In the genomic region with DNA sequence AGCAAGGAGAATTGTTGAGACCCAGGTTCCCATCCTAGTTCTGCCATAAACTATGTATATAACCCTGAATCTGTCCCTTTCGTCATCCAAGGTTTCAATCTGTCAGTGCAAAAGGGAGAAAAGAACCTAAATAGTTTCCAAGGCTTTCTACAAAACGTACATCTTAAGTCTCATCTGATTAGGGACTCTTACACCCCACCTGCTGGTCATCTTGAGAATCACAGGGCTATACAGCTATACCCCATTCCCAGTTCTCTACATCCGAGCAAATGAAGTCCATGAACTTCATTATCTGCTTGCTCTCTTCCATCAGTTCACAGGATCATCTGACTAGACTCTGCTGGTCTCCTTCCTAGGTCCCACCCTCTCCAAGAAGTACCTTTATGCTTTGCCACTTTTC, we compare ENCODE assay signal across 9 mouse cellular contexts. TPM values are rescaled to one million over a fixed set of nuclear protein-coding genes. Genes with fewer than 3 reads are reported as not detected.
DNase-seq lines count a peak whose midpoint lies in the region; ATAC-seq and TF ChIP-seq lines count a peak whose summit lies in the region.
"Had no signal": no experiment of that assay in that cellular context is flagged by ENCODE, and none has a peak within 500 bp of the region (broad histone marks: within the 10 kb centered on the region; RNA-seq: fewer than 3 reads in every experiment).

No protein-coding gene starts in this region.

- no peaks in the 10 kb centered on the region for H3K27me3 ChIP-seq in forebrain, embryonic 11.5 days (ENCODE audit: control insufficient read depth, insufficient read depth, low read length)
- H3K27me3 ChIP-seq in forebrain, embryonic 10.5 days (ENCODE audit: poor library complexity, severe bottlenecking), result no peaks in the 10 kb centered on the region
- no peaks in the 10 kb centered on the region for H3K27me3 ChIP-seq in liver, embryonic 12.5 days (replicated peaks)
- H3K27me3 ChIP-seq: stomach, embryonic 15.5 days had no signal

- TF ChIP-seq CTCF in brain, embryonic 14.5 days (IDR thresholded peaks at IDR 0.05; ENCODE audit: borderline replicate concordance, extremely low read depth, insufficient read depth, insufficient read length), result peak; percentile 50; the same call in 1 of the 2 replicates

- TF ChIP-seq POLR2A in brain, embryonic 14.5 days (IDR thresholded peaks at IDR 0.05; ENCODE audit: borderline replicate concordance, extremely low read depth, insufficient read depth, insufficient read length, poor library complexity, severe bottlenecking), result no peak

- H3K27ac ChIP-seq in forebrain, embryonic 11.5 days (ENCODE audit: low read depth, low read length), result no peak overlapping the region
- H3K27ac ChIP-seq in forebrain, embryonic 10.5 days, result no peak overlapping the region
- no peak overlapping the region for H3K27ac ChIP-seq in liver, embryonic 12.5 days
- H3K27ac ChIP-seq: stomach, embryonic 15.5 days had no signal

- no peaks in the 10 kb centered on the region; the same call in 1 of the 2 replicates for H3K36me3 ChIP-seq in forebrain, embryonic 11.5 days (ENCODE audit: control insufficient read depth, insufficient read depth, low read length)
- peaks cover 68% of the 10 kb centered on the region for H3K36me3 ChIP-seq in forebrain, embryonic 10.5 days (replicated peaks)
- H3K36me3 ChIP-seq in liver, embryonic 12.5 days, result peaks cover 74% of the 10 kb centered on the region
- H3K36me3 ChIP-seq: stomach, embryonic 15.5 days had no signal

- no peaks in the 10 kb centered on the region for H3K9me3 ChIP-seq in forebrain, embryonic 11.5 days (ENCODE audit: control insufficient read depth, low read length)
- H3K9me3 ChIP-seq in forebrain, embryonic 10.5 days, result no peaks in the 10 kb centered on the region
- H3K9me3 ChIP-seq in liver, embryonic 12.5 days (replicated peaks), result no peaks in the 10 kb centered on the region
- H3K9me3 ChIP-seq: stomach, embryonic 15.5 days had no signal

- no peaks in the 10 kb centered on the region for H3K4me1 ChIP-seq in forebrain, embryonic 11.5 days (replicated peaks; ENCODE audit: control insufficient read depth, insufficient read depth, low read length)
- H3K4me1 ChIP-seq in forebrain, embryonic 10.5 days, result peaks cover 9% of the 10 kb centered on the region; the same call in 1 of the 2 replicates
- 0 out of 2 replicates have a peak, but pooled peaks cover 4% of the 10 kb centered on the region for H3K4me1 ChIP-seq in liver, embryonic 12.5 days
- H3K4me1 ChIP-seq: stomach, embryonic 15.5 days had no signal

- H3K4me3 ChIP-seq in forebrain, embryonic 11.5 days (ENCODE audit: low read depth, low read length), result no peak overlapping the region
- no peak overlapping the region for H3K4me3 ChIP-seq in forebrain, embryonic 10.5 days
- no peak overlapping the region for H3K4me3 ChIP-seq in liver, embryonic 12.5 days
- H3K4me3 ChIP-seq: stomach, embryonic 15.5 days had no signal

- 50% methylated on average over 3 of the region's 3 CpGs for WGBS in forebrain, embryonic 11.5 days
- 53% methylated on average over 3 of the region's 3 CpGs for WGBS in forebrain, embryonic 10.5 days
- 47% methylated on average over 3 of the region's 3 CpGs for WGBS in liver, embryonic 12.5 days (ENCODE audit: insufficient replicate concordance)

- ATAC-seq in forebrain, embryonic 11.5 days (replicated peaks; ENCODE audit: low FRiP score), result no peak
- ATAC-seq in liver, embryonic 12.5 days, result no peak

- H3K9ac ChIP-seq in forebrain, embryonic 11.5 days (ENCODE audit: low read length), result no peak overlapping the region
- H3K9ac ChIP-seq in liver, embryonic 12.5 days, result no peak overlapping the region
- H3K9ac ChIP-seq: stomach, embryonic 15.5 days had no signal

- no peak overlapping the region for H3K4me2 ChIP-seq in forebrain, embryonic 11.5 days (ENCODE audit: low read depth, low read length, severe bottlenecking)
- H3K4me2 ChIP-seq in liver, embryonic 12.5 days, result no peak overlapping the region
- H3K4me2 ChIP-seq: stomach, embryonic 15.5 days had no signal

- DNase-seq in forebrain, embryonic 11.5 days (ENCODE audit: low spot score), result peak; percentile 51
- no peak for DNase-seq in forebrain, embryonic 10.5 days (ENCODE audit: extremely low spot score, low spot score)
- DNase-seq in liver, result peak; percentile 22
- DNase-seq in brain, embryonic 14.5 days (ENCODE audit: low read depth), result peak; percentile 50
- DNase-seq in induced T-regulatory cell, adult 2 months (ENCODE audit: low read depth), result peak; percentile 57
- peak; percentile 68 for DNase-seq in lung, postnatal 36 days
- DNase-seq in yolk sac, embryonic 10.5 days (ENCODE audit: low spot score), result no peak

RNA-seq across cellular contexts. Expression of gene Las1l, which starts 6.0 kb away (rescaled TPM):
- polyA plus RNA-seq in forebrain, embryonic 11.5 days (2014; fragmentation: Nextera tagmentation; extraction: Ambion mirVana), result 47.5 and 48.6 TPM in 2 replicates
- 81.9 and 84.5 TPM in 2 replicates for polyA plus RNA-seq in forebrain, embryonic 10.5 days (2016; fragmentation: Nextera tagmentation; extraction: Ambion mirVana)
- polyA plus RNA-seq in liver, embryonic 12.5 days (2016; fragmentation: Nextera tagmentation; extraction: Ambion mirVana), result 52.8 and 52.9 TPM in 2 replicates
- 55.4 and 84.0 TPM in 2 replicates for polyA plus RNA-seq in brain, embryonic 14.5 days (2012; rRNA removed)

Comparison
In these comparisons a context has a peak if more than half of its experiments do, and no peak if none do; other contexts are left out.
1. DNase-seq: peak in forebrain, embryonic 11.5 days (single experiment), liver (single experiment), brain, embryonic 14.5 days (single experiment), induced T-regulatory cell, adult 2 months (single experiment) and lung, postnatal 36 days (single experiment); none in forebrain, embryonic 10.5 days (single experiment) and yolk sac, embryonic 10.5 days (single experiment).